Mouse (Mus musculus) kidney, postnatal 0 days (tissue): ENCODE measurements around the gene Gm4340. TPM values are rescaled to one million over a fixed set of nuclear protein-coding genes. Genes with fewer than 3 reads are reported as not detected.
"Not testable (repeated sequence)": the region's sequence is repeated elsewhere in the genome, so short reads cannot be mapped to it uniquely, and the experiment has no call there.

Experiments used
- ATAC-seq: fragments of 200-750 bp; cut with Nextera tagmentation; replicated peaks from 2 replicates; pipeline ENCODE4 v1.8.0; 2017; ENCODE audit warnings: low read depth, moderate number of reproducible peaks, moderate TSS enrichment, moderate library complexity; ENCODE audit not compliant: low FRiP score
- DNase-seq: peaks from one replicate; pipeline ENCODE4 v3.0.0-alpha.2; 2016; ENCODE audit warnings: low spot score
- H3K27ac ChIP-seq: fragments of 300-500 bp; sonication (generic); 2 replicates; pipeline ENCODE4 v1.5.1; 2014; ENCODE audit warnings: mild to moderate bottlenecking
- H3K27me3 ChIP-seq: fragments of 300-500 bp; sonication (generic); 2 replicates; pipeline ENCODE4 v1.6.1; 2014; ENCODE audit warnings: low read length, mixed read lengths; ENCODE audit not compliant: insufficient read depth
- H3K36me3 ChIP-seq: fragments of 300-500 bp; sonication (generic); 2 replicates; pipeline ENCODE4 v1.6.1; 2014; ENCODE audit warnings: low read length, mixed read lengths; ENCODE audit not compliant: insufficient read depth
- H3K4me1 ChIP-seq: fragments of 300-500 bp; sonication (generic); replicated peaks from 2 replicates; pipeline ENCODE4 v1.6.1; 2014; ENCODE audit warnings: antibody characterized with exemption, low read length, mixed read lengths; ENCODE audit not compliant: insufficient read depth
- H3K4me2 ChIP-seq: fragments of 300-500 bp; sonication (generic); 2 replicates; pipeline ENCODE4 v1.6.1; 2014; ENCODE audit warnings: mild to moderate bottlenecking, low read length, moderate library complexity, mixed read lengths
- H3K4me3 ChIP-seq: fragments of 300-500 bp; sonication (generic); replicated peaks from 2 replicates; pipeline ENCODE4 v1.5.1; 2014; ENCODE audit warnings: low read depth, low read length
- H3K9ac ChIP-seq: fragments of 300-500 bp; sonication (generic); 2 replicates; pipeline ENCODE4 v1.6.1; 2014; ENCODE audit warnings: low read depth, low read length
- H3K9me3 ChIP-seq: fragments of 300-500 bp; sonication (generic); replicated peaks from 2 replicates; pipeline ENCODE4 v1.6.1; 2016; ENCODE audit warnings: low read length, inconsistent platforms, mixed read lengths
- CTCF ChIP-seq: IDR thresholded peaks from 2 replicates; pipeline ENCODE4 v1.5.1; 2016; ENCODE audit warnings: antibody characterized with exemption, low read depth, mild to moderate bottlenecking, moderate library complexity
- WGBS: fragments of 180-500 bp; shearing (Covaris S2); extraction: QIAGEN DNeasy Blood & Tissue Kit; methylation state at CpG from one replicate; pipeline ENCODE4 v1.1.7; 2014; 5-methylcytosine and 5-hydroxymethylcytosine counted together
- polyA plus RNA-seq: library from polyadenylated mRNA; unstranded; fragments of >200 nt; fragmentation: Nextera tagmentation; extraction: Ambion mirVana; gene quantifications from 2 replicates; pipeline ENCODE4 v1.2.1, GENCODE M21; 2015

Gene Gm4340
- polyA plus RNA-seq: not detected in 2 replicates

DNA sequence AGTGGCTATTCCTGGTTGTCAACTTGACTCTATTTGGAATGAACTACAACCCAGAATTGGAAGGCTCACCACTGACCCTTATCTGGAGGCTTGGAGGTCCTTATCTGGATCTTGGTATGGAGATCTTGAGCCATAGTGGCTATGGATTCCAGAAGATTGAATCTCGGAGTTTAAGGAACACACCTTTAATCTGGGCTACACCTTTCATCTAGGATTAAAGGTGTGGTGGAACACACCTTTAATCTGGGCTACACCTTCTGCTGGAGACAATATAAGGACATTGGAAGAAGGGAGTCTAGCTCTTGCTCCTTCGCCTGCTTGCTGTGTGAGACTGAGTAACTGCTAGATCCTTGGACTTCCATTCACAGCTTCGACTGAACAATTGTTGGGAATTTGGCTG lies at the start of gene Gm4340:
Gene Gm4340 (plus strand): TSS at position 301 of the 400 bp plus-strand sequence.
- DNase-seq, H3K9me3 ChIP-seq, H3K36me3 ChIP-seq, H3K4me1 ChIP-seq, H3K9ac ChIP-seq, H3K27ac ChIP-seq, H3K4me3 ChIP-seq, ATAC-seq, H3K4me2 ChIP-seq, H3K27me3 ChIP-seq: not testable (repeated sequence)
- WGBS: no CpG with 5 or more reads among the region's 3 CpGs

DNA sequence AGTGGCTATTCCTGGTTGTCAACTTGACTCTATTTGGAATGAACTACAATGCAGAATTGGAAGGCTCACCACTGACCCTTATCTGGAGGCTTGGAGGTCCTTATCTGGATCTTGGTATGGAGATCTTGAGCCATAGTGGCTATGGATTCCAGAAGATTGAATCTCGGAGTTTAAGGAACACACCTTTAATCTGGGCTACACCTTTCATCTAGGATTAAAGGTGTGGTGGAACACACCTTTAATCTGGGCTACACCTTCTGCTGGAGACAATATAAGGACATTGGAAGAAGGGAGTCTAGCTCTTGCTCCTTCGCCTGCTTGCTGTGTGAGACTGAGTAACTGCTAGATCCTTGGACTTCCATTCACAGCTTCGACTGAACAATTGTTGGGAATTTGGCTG lies 42.6 kb upstream of the Gm4340 start, which contains the start of gene Gm6763:
Gene Gm6763 (plus strand): TSS at position 301 of the 400 bp plus-strand sequence.
- H3K27me3 ChIP-seq, H3K4me3 ChIP-seq, H3K9ac ChIP-seq, H3K4me1 ChIP-seq, H3K36me3 ChIP-seq, H3K9me3 ChIP-seq, H3K27ac ChIP-seq, DNase-seq, ATAC-seq, H3K4me2 ChIP-seq: not testable (repeated sequence)
- no CpG with 5 or more reads among the region's 3 CpGs for WGBS

DNA sequence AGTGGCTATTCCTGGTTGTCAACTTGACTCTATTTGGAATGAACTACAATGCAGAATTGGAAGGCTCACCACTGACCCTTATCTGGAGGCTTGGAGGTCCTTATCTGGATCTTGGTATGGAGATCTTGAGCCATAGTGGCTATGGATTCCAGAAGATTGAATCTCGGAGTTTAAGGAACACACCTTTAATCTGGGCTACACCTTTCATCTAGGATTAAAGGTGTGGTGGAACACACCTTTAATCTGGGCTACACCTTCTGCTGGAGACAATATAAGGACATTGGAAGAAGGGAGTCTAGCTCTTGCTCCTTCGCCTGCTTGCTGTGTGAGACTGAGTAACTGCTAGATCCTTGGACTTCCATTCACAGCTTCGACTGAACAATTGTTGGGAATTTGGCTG lies 34.1 kb upstream of the Gm4340 start, which contains the start of gene Gm8764:
Gene Gm8764 (plus strand): TSS at position 301 of the 400 bp plus-strand sequence.
- not testable (repeated sequence) for H3K27me3 ChIP-seq, H3K4me2 ChIP-seq, H3K4me3 ChIP-seq, ATAC-seq, H3K36me3 ChIP-seq, H3K9ac ChIP-seq, H3K27ac ChIP-seq, H3K4me1 ChIP-seq, DNase-seq, H3K9me3 ChIP-seq
- no CpG with 5 or more reads among the region's 3 CpGs for WGBS

DNA sequence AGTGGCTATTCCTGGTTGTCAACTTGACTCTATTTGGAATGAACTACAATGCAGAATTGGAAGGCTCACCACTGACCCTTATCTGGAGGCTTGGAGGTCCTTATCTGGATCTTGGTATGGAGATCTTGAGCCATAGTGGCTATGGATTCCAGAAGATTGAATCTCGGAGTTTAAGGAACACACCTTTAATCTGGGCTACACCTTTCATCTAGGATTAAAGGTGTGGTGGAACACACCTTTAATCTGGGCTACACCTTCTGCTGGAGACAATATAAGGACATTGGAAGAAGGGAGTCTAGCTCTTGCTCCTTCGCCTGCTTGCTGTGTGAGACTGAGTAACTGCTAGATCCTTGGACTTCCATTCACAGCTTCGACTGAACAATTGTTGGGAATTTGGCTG lies 25.6 kb upstream of the Gm4340 start, which contains the start of gene Gm21304:
Gene Gm21304 (plus strand): TSS at position 301 of the 400 bp plus-strand sequence.
- not testable (repeated sequence) for H3K36me3 ChIP-seq, DNase-seq, H3K4me2 ChIP-seq, H3K4me3 ChIP-seq, ATAC-seq, H3K27me3 ChIP-seq, H3K4me1 ChIP-seq, H3K27ac ChIP-seq, H3K9me3 ChIP-seq, H3K9ac ChIP-seq
- WGBS: no CpG with 5 or more reads among the region's 3 CpGs

DNA sequence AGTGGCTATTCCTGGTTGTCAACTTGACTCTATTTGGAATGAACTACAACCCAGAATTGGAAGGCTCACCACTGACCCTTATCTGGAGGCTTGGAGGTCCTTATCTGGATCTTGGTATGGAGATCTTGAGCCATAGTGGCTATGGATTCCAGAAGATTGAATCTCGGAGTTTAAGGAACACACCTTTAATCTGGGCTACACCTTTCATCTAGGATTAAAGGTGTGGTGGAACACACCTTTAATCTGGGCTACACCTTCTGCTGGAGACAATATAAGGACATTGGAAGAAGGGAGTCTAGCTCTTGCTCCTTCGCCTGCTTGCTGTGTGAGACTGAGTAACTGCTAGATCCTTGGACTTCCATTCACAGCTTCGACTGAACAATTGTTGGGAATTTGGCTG lies 17.1 kb upstream of the Gm4340 start, which contains the start of gene Gm21312:
Gene Gm21312 (plus strand): TSS at position 301 of the 400 bp plus-strand sequence.
- not testable (repeated sequence) for ATAC-seq, H3K4me1 ChIP-seq, H3K4me2 ChIP-seq, H3K9me3 ChIP-seq, H3K9ac ChIP-seq, H3K27ac ChIP-seq, H3K27me3 ChIP-seq, DNase-seq, H3K36me3 ChIP-seq, H3K4me3 ChIP-seq
- WGBS: no CpG with 5 or more reads among the region's 3 CpGs

DNA sequence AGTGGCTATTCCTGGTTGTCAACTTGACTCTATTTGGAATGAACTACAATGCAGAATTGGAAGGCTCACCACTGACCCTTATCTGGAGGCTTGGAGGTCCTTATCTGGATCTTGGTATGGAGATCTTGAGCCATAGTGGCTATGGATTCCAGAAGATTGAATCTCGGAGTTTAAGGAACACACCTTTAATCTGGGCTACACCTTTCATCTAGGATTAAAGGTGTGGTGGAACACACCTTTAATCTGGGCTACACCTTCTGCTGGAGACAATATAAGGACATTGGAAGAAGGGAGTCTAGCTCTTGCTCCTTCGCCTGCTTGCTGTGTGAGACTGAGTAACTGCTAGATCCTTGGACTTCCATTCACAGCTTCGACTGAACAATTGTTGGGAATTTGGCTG lies 8.6 kb upstream of the Gm4340 start, which contains the start of gene Gm20765:
Gene Gm20765 (plus strand): TSS at position 301 of the 400 bp plus-strand sequence.
- not testable (repeated sequence) for H3K9me3 ChIP-seq, H3K27me3 ChIP-seq, H3K27ac ChIP-seq, H3K36me3 ChIP-seq, H3K4me2 ChIP-seq, H3K4me1 ChIP-seq, DNase-seq, H3K4me3 ChIP-seq, ATAC-seq, H3K9ac ChIP-seq
- WGBS: no CpG with 5 or more reads among the region's 3 CpGs

DNA sequence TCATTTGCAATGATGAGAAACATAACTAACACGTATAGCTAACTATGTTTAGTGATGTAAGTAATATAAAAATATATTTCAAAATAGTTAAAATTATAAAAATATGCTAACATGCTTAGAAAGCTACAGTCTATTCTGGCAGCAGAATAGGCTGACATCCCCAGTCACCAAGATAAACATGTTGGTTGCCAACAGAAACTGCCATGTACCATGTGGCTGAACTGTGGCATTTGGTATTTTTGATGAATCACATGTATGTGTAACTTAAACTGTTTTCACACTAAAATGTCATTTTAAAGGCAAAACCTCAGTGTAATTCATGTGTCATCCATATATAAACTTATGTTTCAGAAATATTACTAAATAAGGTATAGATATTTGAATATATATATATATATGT lies 15.8 kb downstream of the Gm4340 start:
- Histone ChIP-seq H3K4me1 (no peaks in the 10 kb centered on the region), H3K27me3 (no peaks in the 10 kb centered on the region), H3K36me3 (no peaks in the 10 kb centered on the region), H3K27ac (no peak overlapping the region), H3K9ac (no peak overlapping the region), H3K9me3 (no peaks in the 10 kb centered on the region), H3K4me3 (no peak overlapping the region), H3K4me2 (no peak overlapping the region)
- ATAC-seq: no peak
- DNase-seq: no peak
- TF ChIP-seq CTCF: no peak
- 83% methylated on average over 1 of the region's 1 CpGs for WGBS
